Mouse (Mus musculus): ENCODE data around the gene Gstp3. TPM values are rescaled to one million over a fixed set of nuclear protein-coding genes. Genes with fewer than 3 reads are reported as not detected.
"Not testable (repeated sequence)": the region's sequence is repeated elsewhere in the genome, so short reads cannot be mapped to it uniquely, and the experiment has no call there.

Gene Gstp3
- polyA plus RNA-seq, 1 experiment, result 23.6 TPM

- H3K36me3 ChIP-seq (ENCODE audit: control insufficient read depth, insufficient read depth, low read length), result no peaks in the 10 kb centered on the region
- peaks cover 3% of the 10 kb centered on the region for H3K4me1 ChIP-seq (replicated peaks; ENCODE audit: control insufficient read depth, insufficient read depth, low read length)
- 89% methylated on average over 15 of the region's 15 CpGs for WGBS
- H3K27me3 ChIP-seq (ENCODE audit: control insufficient read depth, insufficient read depth, low read length), result no peaks in the 10 kb centered on the region
- no peak overlapping the region for H3K4me3 ChIP-seq (ENCODE audit: control insufficient read depth, insufficient read depth, low read length)
- DNase-seq, result no peak
- no peak for TF ChIP-seq CTCF (IDR thresholded peaks at IDR 0.05; ENCODE audit: borderline replicate concordance, control insufficient read depth, extremely low read depth, insufficient read depth, low read length, poor library complexity)
- no peak for TF ChIP-seq POLR2A (IDR thresholded peaks at IDR 0.05; ENCODE audit: control insufficient read depth, extremely low read depth, insufficient read depth, low read length, poor library complexity)
- H3K27ac ChIP-seq (ENCODE audit: control insufficient read depth, insufficient read depth, low read length), result no peak overlapping the region
These were observed 10.9 kb upstream of the Gstp3 start for GRCm38 (mm10) chr19:4070311-4070710.

GRCm38 (mm10) chr19:4068717-4069410 is 9.5 kb upstream of the Gstp3 start:
- no peak overlapping the region for H3K27ac ChIP-seq (ENCODE audit: control insufficient read depth, insufficient read depth, low read length)
- WGBS, result 93% methylated on average over 15 of the region's 15 CpGs

GRCm38 (mm10) chr19:4068242-4068641 is 8.9 kb upstream of the Gstp3 start:
- WGBS, result 100% methylated on average over 2 of the region's 2 CpGs
- not testable (repeated sequence) for H3K4me3 ChIP-seq (ENCODE audit: control insufficient read depth, insufficient read depth, low read length); H3K27ac ChIP-seq (ENCODE audit: control insufficient read depth, insufficient read depth, low read length); DNase-seq; H3K36me3 ChIP-seq (ENCODE audit: control insufficient read depth, insufficient read depth, low read length); H3K27me3 ChIP-seq (ENCODE audit: control insufficient read depth, insufficient read depth, low read length); H3K4me1 ChIP-seq (replicated peaks; ENCODE audit: control insufficient read depth, insufficient read depth, low read length)

More at GRCm38 (mm10) chr19:4068717-4069410, 9.5 kb upstream of the Gstp3 start:
- no peaks in the 10 kb centered on the region for H3K36me3 ChIP-seq (ENCODE audit: control insufficient read depth, insufficient read depth, low read length)
- no peak for TF ChIP-seq CTCF (IDR thresholded peaks at IDR 0.05; ENCODE audit: borderline replicate concordance, control insufficient read depth, extremely low read depth, insufficient read depth, low read length, poor library complexity)
- TF ChIP-seq POLR2A (IDR thresholded peaks at IDR 0.05; ENCODE audit: control insufficient read depth, extremely low read depth, insufficient read depth, low read length, poor library complexity), result no peak
- no peak for DNase-seq
- H3K4me3 ChIP-seq (ENCODE audit: control insufficient read depth, insufficient read depth, low read length), result no peak overlapping the region
- H3K27me3 ChIP-seq (ENCODE audit: control insufficient read depth, insufficient read depth, low read length), result no peaks in the 10 kb centered on the region
- H3K4me1 ChIP-seq (replicated peaks; ENCODE audit: control insufficient read depth, insufficient read depth, low read length), result peaks cover 3% of the 10 kb centered on the region

- H3K27ac ChIP-seq (ENCODE audit: control insufficient read depth, insufficient read depth, low read length), result no peak overlapping the region
- no peak for DNase-seq
- H3K4me1 ChIP-seq (replicated peaks; ENCODE audit: control insufficient read depth, insufficient read depth, low read length), result peaks cover 3% of the 10 kb centered on the region
These were observed 7.5 kb upstream of the Gstp3 start for GRCm38 (mm10) chr19:4066877-4067276.

GRCm38 (mm10) chr19:4066280-4066679 is 6.9 kb upstream of the Gstp3 start:
- Histone ChIP-seq H3K36me3 (ENCODE audit: control insufficient read depth, insufficient read depth, low read length) (no peaks in the 10 kb centered on the region), H3K27ac (ENCODE audit: control insufficient read depth, insufficient read depth, low read length) (peak overlapping the region; percentile 43; the same call in 1 of the 2 replicates), H3K4me3 (ENCODE audit: control insufficient read depth, insufficient read depth, low read length) (no peak overlapping the region), H3K4me1 (replicated peaks; ENCODE audit: control insufficient read depth, insufficient read depth, low read length) (peaks cover 3% of the 10 kb centered on the region), H3K27me3 (ENCODE audit: control insufficient read depth, insufficient read depth, low read length) (no peaks in the 10 kb centered on the region)
- TF ChIP-seq CTCF (IDR thresholded peaks at IDR 0.05; ENCODE audit: borderline replicate concordance, control insufficient read depth, extremely low read depth, insufficient read depth, low read length, poor library complexity), result no peak
- TF ChIP-seq POLR2A (IDR thresholded peaks at IDR 0.05; ENCODE audit: control insufficient read depth, extremely low read depth, insufficient read depth, low read length, poor library complexity), result no peak
- DNase-seq, result no peak
- WGBS, result 39% methylated on average over 6 of the region's 6 CpGs

More at GRCm38 (mm10) chr19:4066877-4067276, 7.5 kb upstream of the Gstp3 start:
- Histone ChIP-seq H3K36me3 (ENCODE audit: control insufficient read depth, insufficient read depth, low read length) (no peaks in the 10 kb centered on the region), H3K27me3 (ENCODE audit: control insufficient read depth, insufficient read depth, low read length) (no peaks in the 10 kb centered on the region), H3K4me3 (ENCODE audit: control insufficient read depth, insufficient read depth, low read length) (no peak overlapping the region)
- TF ChIP-seq CTCF (IDR thresholded peaks at IDR 0.05; ENCODE audit: borderline replicate concordance, control insufficient read depth, extremely low read depth, insufficient read depth, low read length, poor library complexity), result no peak
- no peak for TF ChIP-seq POLR2A (IDR thresholded peaks at IDR 0.05; ENCODE audit: control insufficient read depth, extremely low read depth, insufficient read depth, low read length, poor library complexity)

DNA sequence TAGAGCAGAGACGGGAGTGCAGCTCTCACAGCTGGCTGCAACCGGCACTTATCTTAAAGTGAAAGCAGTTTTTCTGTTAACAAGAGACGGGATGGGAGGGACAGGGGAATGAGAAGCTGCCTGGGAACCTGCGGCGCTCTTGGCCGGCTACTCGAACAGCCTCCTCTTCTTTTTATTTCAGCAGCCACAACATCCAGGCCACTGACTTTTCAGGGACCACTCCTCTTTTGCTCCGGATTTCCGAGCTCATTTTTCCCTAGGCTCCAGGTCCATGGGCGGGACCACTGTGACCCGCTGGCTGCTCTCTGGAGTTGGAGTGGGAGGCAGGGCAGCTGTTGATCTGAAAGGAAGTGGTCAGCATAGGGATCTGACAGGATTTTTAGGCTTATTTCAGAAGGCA is 5.1 kb upstream of the Gstp3 start:
- not testable (repeated sequence) for H3K4me3 ChIP-seq (ENCODE audit: control insufficient read depth, insufficient read depth, low read length); H3K27me3 ChIP-seq (ENCODE audit: control insufficient read depth, insufficient read depth, low read length); DNase-seq; H3K36me3 ChIP-seq (ENCODE audit: control insufficient read depth, insufficient read depth, low read length); H3K27ac ChIP-seq (ENCODE audit: control insufficient read depth, insufficient read depth, low read length)
- peaks cover 13% of the 10 kb centered on the region for H3K4me1 ChIP-seq (replicated peaks; ENCODE audit: control insufficient read depth, insufficient read depth, low read length)
- 12% methylated on average over 8 of the region's 11 CpGs for WGBS

GRCm38 (mm10) chr19:4063357-4063756 is 4.0 kb upstream of the Gstp3 start:
- not testable (repeated sequence) for H3K27ac ChIP-seq (ENCODE audit: control insufficient read depth, insufficient read depth, low read length)

More at GRCm38 (mm10) chr19:4063357-4063756, 4.0 kb upstream of the Gstp3 start:
- H3K27me3 ChIP-seq (ENCODE audit: control insufficient read depth, insufficient read depth, low read length); H3K36me3 ChIP-seq (ENCODE audit: control insufficient read depth, insufficient read depth, low read length); H3K4me3 ChIP-seq (ENCODE audit: control insufficient read depth, insufficient read depth, low read length); DNase-seq: not testable (repeated sequence)
- peaks cover 23% of the 10 kb centered on the region for H3K4me1 ChIP-seq (replicated peaks; ENCODE audit: control insufficient read depth, insufficient read depth, low read length)
- WGBS, result 77% methylated on average over 4 of the region's 4 CpGs

Data from thymus, adult 2 months (tissue).